ENCODE assay signal across 8 mouse cellular contexts in the genomic region with DNA sequence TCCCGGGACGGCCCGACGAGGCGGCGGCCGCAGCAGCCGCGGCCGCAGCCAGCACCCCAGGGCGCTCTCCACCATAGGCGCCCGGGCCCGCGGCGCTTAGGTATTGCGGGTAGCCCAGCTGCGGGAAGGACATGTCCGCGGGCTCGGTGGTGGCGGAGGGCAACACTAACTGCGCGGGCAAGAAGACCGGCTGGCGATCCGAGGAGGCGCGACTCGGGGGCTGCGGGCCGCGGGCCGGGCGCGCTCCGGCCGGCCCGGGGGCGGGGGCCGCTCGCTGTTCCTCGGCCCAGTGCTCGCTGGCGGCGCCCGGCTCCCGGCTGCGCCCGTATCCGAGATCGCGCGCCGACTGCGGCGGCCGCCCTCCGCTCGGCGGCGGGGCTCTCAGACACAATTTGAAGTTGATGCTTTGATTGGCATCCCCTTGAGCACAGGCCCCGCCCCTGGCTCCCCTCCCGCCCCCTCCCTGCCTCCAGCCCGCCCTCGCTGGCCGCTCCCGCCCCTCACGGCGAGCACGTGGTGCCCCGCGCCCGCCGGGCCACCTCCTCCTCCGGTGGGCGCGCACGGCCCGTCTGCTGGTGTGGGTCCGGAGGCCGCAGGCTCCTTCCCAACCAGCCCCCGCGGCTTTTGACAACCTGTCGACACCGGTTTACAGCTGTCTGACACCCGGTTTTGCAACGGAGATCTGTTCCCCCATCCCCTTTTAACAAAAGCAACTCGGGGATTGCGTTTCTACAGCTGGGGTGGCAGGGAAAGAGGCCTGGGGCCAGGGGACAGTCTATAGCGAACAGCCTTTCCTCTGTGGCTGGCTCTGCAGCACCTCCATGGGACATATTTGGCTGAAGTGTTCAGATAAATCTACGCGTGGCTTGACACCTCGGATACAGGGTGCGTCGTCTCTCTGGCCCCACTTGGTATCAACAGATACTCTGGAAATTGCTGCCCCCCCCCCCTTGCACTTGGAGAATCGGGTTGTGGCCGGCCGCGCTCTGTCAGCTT. TPM values are rescaled to one million over a fixed set of nuclear protein-coding genes. Genes with fewer than 3 reads are reported as not detected.
DNase-seq lines count a peak whose midpoint lies in the region; ATAC-seq lines count a peak whose summit lies in the region.

A gene (minus strand): TSS at position 368 of the 996 bp plus-strand sequence.

- peak; percentile 72 for ATAC-seq in heart, embryonic 16.5 days (replicated peaks; ENCODE audit: extremely low read depth, insufficient read depth, low FRiP score)
- ATAC-seq in limb, embryonic 13.5 days (ENCODE audit: low FRiP score, low read depth), result peak; percentile 65
- peak; percentile 70 for ATAC-seq in midbrain, embryonic 15.5 days (replicated peaks)

- H3K36me3 ChIP-seq in heart, embryonic 16.5 days (ENCODE audit: control insufficient read depth, insufficient read depth), result no peaks in the 10 kb centered on the region
- H3K36me3 ChIP-seq in limb, embryonic 13.5 days, result peaks cover 3% of the 10 kb centered on the region; the same call in 1 of the 2 replicates
- no peaks in the 10 kb centered on the region for H3K36me3 ChIP-seq in midbrain, embryonic 15.5 days (replicated peaks)

- H3K9me3 ChIP-seq in heart, embryonic 16.5 days (replicated peaks; ENCODE audit: control insufficient read depth, low read length), result no peaks in the 10 kb centered on the region
- no peaks in the 10 kb centered on the region for H3K9me3 ChIP-seq in limb, embryonic 13.5 days
- no peaks in the 10 kb centered on the region for H3K9me3 ChIP-seq in midbrain, embryonic 15.5 days

- peak within 1 kb of the TSS; percentile 59 for H3K4me3 ChIP-seq in heart, embryonic 16.5 days (ENCODE audit: low read length)
- peak within 1 kb of the TSS; percentile 66 for H3K4me3 ChIP-seq in limb, embryonic 13.5 days
- peak within 1 kb of the TSS; percentile 63 for H3K4me3 ChIP-seq in midbrain, embryonic 15.5 days

- peaks cover 76% of the 10 kb centered on the region for H3K27me3 ChIP-seq in heart, embryonic 16.5 days (ENCODE audit: control insufficient read depth, insufficient read depth, low read length)
- H3K27me3 ChIP-seq in limb, embryonic 13.5 days, result peaks cover 93% of the 10 kb centered on the region
- H3K27me3 ChIP-seq in midbrain, embryonic 15.5 days (replicated peaks), result peaks cover 40% of the 10 kb centered on the region

- peak within 1 kb of the TSS; percentile 73 for H3K9ac ChIP-seq in heart, embryonic 16.5 days (ENCODE audit: low read length)
- H3K9ac ChIP-seq in limb, embryonic 13.5 days, result peak within 1 kb of the TSS; percentile 89
- H3K9ac ChIP-seq in midbrain, embryonic 15.5 days, result peak within 1 kb of the TSS; percentile 79

- H3K27ac ChIP-seq in heart, embryonic 16.5 days (ENCODE audit: low read length), result peak within 1 kb of the TSS; percentile 81
- peak within 1 kb of the TSS; percentile 77 for H3K27ac ChIP-seq in limb, embryonic 13.5 days
- peak within 1 kb of the TSS; percentile 89 for H3K27ac ChIP-seq in midbrain, embryonic 15.5 days

- peak within 1 kb of the TSS; percentile 76 for H3K4me2 ChIP-seq in heart, embryonic 16.5 days (ENCODE audit: low read depth, low read length)
- peak within 1 kb of the TSS; percentile 83 for H3K4me2 ChIP-seq in limb, embryonic 13.5 days (replicated peaks)
- peak within 1 kb of the TSS; percentile 72 for H3K4me2 ChIP-seq in midbrain, embryonic 15.5 days

- peak; percentile 84 for DNase-seq in 3134 (ENCODE audit: extremely low read depth, insufficient read length, low spot score)
- DNase-seq in ZHBTc4 (ENCODE audit: low read depth, low spot score), result peak; percentile 74
- DNase-seq in thymus, postnatal 10 days (ENCODE audit: low spot score in 2 of 2), result no peak
- DNase-seq in right cerebral cortex, postnatal 10 days (ENCODE audit: low spot score in 2 of 2), result no peak
- no peak for DNase-seq in spleen, postnatal 14 days (ENCODE audit: low spot score in 2 of 2)

- WGBS in heart, embryonic 16.5 days, result under 1% methylated on average over 79 of the region's 100 CpGs
- under 1% methylated on average over 88 of the region's 100 CpGs for WGBS in limb, embryonic 13.5 days
- under 1% methylated on average over 94 of the region's 100 CpGs for WGBS in midbrain, embryonic 15.5 days

- H3K4me1 ChIP-seq in heart, embryonic 16.5 days (ENCODE audit: control insufficient read depth, insufficient read depth, low read length), result 0 out of 2 replicates have a peak, but pooled peaks cover 7% of the 10 kb centered on the region
- peaks cover 27% of the 10 kb centered on the region for H3K4me1 ChIP-seq in limb, embryonic 13.5 days
- peaks cover 45% of the 10 kb centered on the region for H3K4me1 ChIP-seq in midbrain, embryonic 15.5 days

RNA-seq across cellular contexts. Expression of the gene that starts here (rescaled TPM):
- polyA plus RNA-seq in heart, embryonic 16.5 days (2015; fragmentation: Nextera tagmentation; extraction: Ambion mirVana), result 1.8 and 2.9 TPM in 2 replicates
- 6.5 and 9.4 TPM in 2 replicates for polyA plus RNA-seq in limb, embryonic 13.5 days (2015; fragmentation: Nextera tagmentation; extraction: Ambion mirVana)
- 11.5 and 11.9 TPM in 2 replicates for polyA plus RNA-seq in midbrain, embryonic 15.5 days (2015; fragmentation: Nextera tagmentation; extraction: Ambion mirVana)

Comparison
In these comparisons a context has a peak if more than half of its experiments do, and no peak if none do; other contexts are left out.
1. DNase-seq: peak in 3134 (single experiment) and ZHBTc4 (single experiment); none in thymus, postnatal 10 days (0 of 2), right cerebral cortex, postnatal 10 days (0 of 2) and spleen, postnatal 14 days (0 of 2).
2. Peak in every context shown above with its lines, with median percentiles within 50 percentile points of each other: ATAC-seq, H3K27ac ChIP-seq, H3K4me2 ChIP-seq, H3K4me3 ChIP-seq and H3K9ac ChIP-seq.